Mouse (Mus musculus): ENCODE measurements around the gene Slc37a1.

DNA sequence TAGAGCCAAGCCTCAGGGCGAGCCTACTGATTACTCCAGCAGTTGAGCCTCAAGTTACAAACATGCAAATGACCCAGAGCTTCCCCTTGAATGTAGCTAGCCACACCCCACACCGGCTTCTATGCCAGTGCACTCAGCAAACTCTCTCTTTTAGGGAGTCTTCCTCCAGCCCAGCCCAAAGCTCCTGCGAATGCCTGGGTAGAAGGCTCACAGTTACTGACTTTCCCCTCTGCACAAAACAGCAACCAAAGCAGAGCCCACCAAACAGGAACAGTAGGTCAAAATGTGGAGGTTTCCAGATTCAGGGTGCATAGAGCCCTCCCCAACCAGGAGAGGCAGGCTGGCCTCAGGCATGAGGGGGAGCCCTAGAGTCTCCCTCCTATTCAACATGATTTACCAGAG, 21.4 kb upstream of the Slc37a1 start:
- TF ChIP-seq CTCF (IDR thresholded peaks at IDR 0.05; ENCODE audit: low read depth) (0 out of 2 replicates have a peak, but pooled peaks have one; percentile 4), EP300 (optimal IDR thresholded peaks at IDR 0.05) (no peak)

Measured in stomach, postnatal 0 days (tissue).